Mouse (Mus musculus) MEL (cell line): ENCODE data around the gene Clock.

Source experiments
- CTCF ChIP-seq, 3 experiments: IDR thresholded peaks in 2 of 3; conservative IDR thresholded peaks in 1 of 3; 2 replicates each; pipeline ENCODE4 v1.5.1; 2011 to 2012; ENCODE audit warnings: low read length in 3 of 3, low read depth in 2 of 3, mild to moderate bottlenecking in 2 of 3, improper control_type of control experiment in 1 of 3, inconsistent platforms in 1 of 3, mixed read lengths in 1 of 3, moderate library complexity in 1 of 3; ENCODE audit not compliant: control insufficient read depth in 1 of 3, insufficient read depth in 1 of 3, poor library complexity in 1 of 3, severe bottlenecking in 1 of 3
- E2F4 ChIP-seq: IDR thresholded peaks from 2 replicates; pipeline ENCODE4 v1.6.1; 2011; ENCODE audit warnings: low read depth, low read length, improper control_type of control experiment, borderline replicate concordance
- EP300 ChIP-seq, 2 experiments: IDR thresholded peaks; 2 replicates each; pipeline ENCODE4 v1.6.1; 2011; ENCODE audit warnings: improper control_type of control experiment in 2 of 2, low read length in 2 of 2, low read depth in 1 of 2, mild to moderate bottlenecking in 1 of 2
- HCFC1 ChIP-seq: IDR thresholded peaks from 2 replicates; pipeline ENCODE4 v1.6.1; 2012; ENCODE audit warnings: low read depth, mild to moderate bottlenecking, inconsistent platforms, low read length, improper control_type of control experiment, moderate library complexity
- MAX ChIP-seq: IDR thresholded peaks from 2 replicates; pipeline ENCODE4 v1.6.1; 2011; ENCODE audit warnings: low read length, improper control_type of control experiment
- POLR2A ChIP-seq, 2 experiments: IDR thresholded peaks; 2 replicates each; pipeline ENCODE4 v1.6.1; 2011 to 2012; ENCODE audit warnings: low read length in 2 of 2, mild to moderate bottlenecking in 2 of 2, control low read depth in 1 of 2, improper control_type of control experiment in 1 of 2, low read depth in 1 of 2, moderate library complexity in 1 of 2; ENCODE audit not compliant: control insufficient read depth in 1 of 2, insufficient read depth in 1 of 2, poor library complexity in 1 of 2
- RAD21 ChIP-seq: IDR thresholded peaks from 2 replicates; pipeline ENCODE4 v1.6.1; 2011; ENCODE audit warnings: mild to moderate bottlenecking, low read depth, low read length, improper control_type of control experiment
- TCF12 ChIP-seq: IDR thresholded peaks from 2 replicates; pipeline ENCODE4 v1.6.1; 2014; ENCODE audit warnings: low read depth, mild to moderate bottlenecking, inconsistent platforms, low read length, improper control_type of control experiment, moderate library complexity
- ZC3H11A ChIP-seq: IDR thresholded peaks from 2 replicates; pipeline ENCODE4 v1.6.1; 2012; ENCODE audit warnings: low read depth, mild to moderate bottlenecking, inconsistent platforms, low read length, improper control_type of control experiment
- ZNF384 ChIP-seq: IDR thresholded peaks from 2 replicates; pipeline ENCODE4 v1.6.1; 2012; ENCODE audit warnings: low read depth, mild to moderate bottlenecking, inconsistent platforms, low read length, improper control_type of control experiment

DNA sequence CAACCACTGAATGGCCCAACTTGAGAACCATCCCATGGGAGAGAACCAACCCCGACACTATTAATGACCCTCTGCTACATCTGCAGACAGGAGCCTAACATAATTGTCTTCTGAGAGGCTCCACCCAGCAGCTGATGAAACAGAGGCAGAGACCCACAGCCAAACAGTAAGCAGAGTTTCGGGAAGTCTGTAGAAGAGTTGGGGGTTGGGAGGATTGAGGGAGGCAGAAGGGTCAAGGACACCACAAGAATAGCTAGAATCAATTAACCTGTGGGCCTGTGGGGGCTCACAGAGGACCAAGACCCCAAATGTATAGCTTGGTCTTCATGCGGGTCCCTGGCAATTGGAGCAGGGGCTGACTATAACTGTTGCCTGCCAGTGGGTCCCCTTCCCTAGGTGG is 16.3 kb downstream of the Clock start:
- TF ChIP-seq TCF12 (no peak), CTCF (IDR thresholded peaks at IDR 0.05 in 2 of 3, conservative IDR thresholded peaks at IDR 0.05 in 1 of 3; ENCODE audit: control insufficient read depth in 1 of 3, insufficient read depth in 1 of 3, low read depth in 2 of 3, low read length in 3 of 3, poor library complexity in 1 of 3, severe bottlenecking in 1 of 3) (no peak), MAX (no peak), ZC3H11A (no peak), ZNF384 (no peak), RAD21 (no peak), POLR2A (IDR thresholded peaks at IDR 0.05; ENCODE audit: control insufficient read depth in 1 of 2, insufficient read depth in 1 of 2, low read depth in 1 of 2, low read length in 2 of 2, poor library complexity in 1 of 2) (no peak), EP300 (IDR thresholded peaks at IDR 0.05; ENCODE audit: low read depth in 1 of 2, low read length in 2 of 2) (no peak), E2F4 (no peak), HCFC1 (no peak)
